Mouse (Mus musculus): ENCODE measurements at regions not wholly inside any gene's neighbourhood (a gene's known extent, or its start where the extent isn't known, plus 50 kb on each side); places are given as distances from the start of the nearest gene placed in this dataset.
A peak's percentile ranks its signal among the peaks of the same experiment; 100 is the strongest.

- ATAC-seq (ENCODE audit: low read depth) = no peak
- Histone ChIP-seq H3K9ac (ENCODE audit: low read length) (no peak overlapping the region), H3K9me3 (ENCODE audit: control insufficient read depth, low read length) (no peaks in the 10 kb centered on the region), H3K27me3 (ENCODE audit: control insufficient read depth, insufficient read depth, low read depth, low read length) (no peaks in the 10 kb centered on the region), H3K27ac (ENCODE audit: low read length) (no peak overlapping the region), H3K4me1 (replicated peaks; ENCODE audit: control insufficient read depth, insufficient read depth, low read length) (peaks cover 27% of the 10 kb centered on the region), H3K36me3 (ENCODE audit: control insufficient read depth, insufficient read depth, low read length) (no peaks in the 10 kb centered on the region), H3K4me3 (ENCODE audit: low read length) (no peak overlapping the region), H3K4me2 (ENCODE audit: low read depth, low read length) (no peak overlapping the region)
- WGBS = 93% methylated on average over 6 of the region's 6 CpGs
These were observed 89.8 kb downstream of the Zfp36l2 start for GRCm38 (mm10) chr17:84097871-84098430.

DNA sequence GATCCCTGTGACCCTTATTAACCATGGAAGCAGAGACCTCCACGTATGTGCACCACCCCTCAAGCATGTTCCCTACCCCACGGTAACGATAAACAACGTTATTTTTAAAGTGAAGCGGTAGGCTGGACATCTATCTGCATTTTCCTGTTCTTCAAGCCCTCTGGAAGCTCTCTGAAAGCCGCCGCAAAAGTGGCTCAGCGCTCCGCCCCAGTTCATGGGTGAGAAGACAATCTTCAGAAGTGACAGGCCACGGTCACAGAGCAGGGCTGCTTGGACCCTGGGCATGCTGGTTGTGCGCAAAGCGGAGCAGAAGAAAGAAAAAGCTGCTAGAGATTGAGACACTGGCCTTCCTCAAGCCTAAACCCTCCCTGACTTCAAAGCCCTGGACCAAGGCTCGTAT, 90.5 kb downstream of the Zfp36l2 start:
- Histone ChIP-seq H3K9ac (ENCODE audit: low read length) (peak overlapping the region; percentile 75; the same call in 1 of the 2 replicates), H3K9me3 (ENCODE audit: control insufficient read depth, low read length) (no peaks in the 10 kb centered on the region), H3K36me3 (ENCODE audit: control insufficient read depth, insufficient read depth, low read length) (no peaks in the 10 kb centered on the region), H3K4me1 (replicated peaks; ENCODE audit: control insufficient read depth, insufficient read depth, low read length) (peaks cover 27% of the 10 kb centered on the region), H3K4me2 (ENCODE audit: low read depth, low read length) (peak overlapping the region; percentile 74), H3K27me3 (ENCODE audit: control insufficient read depth, insufficient read depth, low read depth, low read length) (no peaks in the 10 kb centered on the region), H3K4me3 (ENCODE audit: low read length) (no peak overlapping the region), H3K27ac (ENCODE audit: low read length) (no peak overlapping the region)
- no peak for ATAC-seq (ENCODE audit: low read depth)
- WGBS = 61% methylated on average over 13 of the region's 13 CpGs

DNA sequence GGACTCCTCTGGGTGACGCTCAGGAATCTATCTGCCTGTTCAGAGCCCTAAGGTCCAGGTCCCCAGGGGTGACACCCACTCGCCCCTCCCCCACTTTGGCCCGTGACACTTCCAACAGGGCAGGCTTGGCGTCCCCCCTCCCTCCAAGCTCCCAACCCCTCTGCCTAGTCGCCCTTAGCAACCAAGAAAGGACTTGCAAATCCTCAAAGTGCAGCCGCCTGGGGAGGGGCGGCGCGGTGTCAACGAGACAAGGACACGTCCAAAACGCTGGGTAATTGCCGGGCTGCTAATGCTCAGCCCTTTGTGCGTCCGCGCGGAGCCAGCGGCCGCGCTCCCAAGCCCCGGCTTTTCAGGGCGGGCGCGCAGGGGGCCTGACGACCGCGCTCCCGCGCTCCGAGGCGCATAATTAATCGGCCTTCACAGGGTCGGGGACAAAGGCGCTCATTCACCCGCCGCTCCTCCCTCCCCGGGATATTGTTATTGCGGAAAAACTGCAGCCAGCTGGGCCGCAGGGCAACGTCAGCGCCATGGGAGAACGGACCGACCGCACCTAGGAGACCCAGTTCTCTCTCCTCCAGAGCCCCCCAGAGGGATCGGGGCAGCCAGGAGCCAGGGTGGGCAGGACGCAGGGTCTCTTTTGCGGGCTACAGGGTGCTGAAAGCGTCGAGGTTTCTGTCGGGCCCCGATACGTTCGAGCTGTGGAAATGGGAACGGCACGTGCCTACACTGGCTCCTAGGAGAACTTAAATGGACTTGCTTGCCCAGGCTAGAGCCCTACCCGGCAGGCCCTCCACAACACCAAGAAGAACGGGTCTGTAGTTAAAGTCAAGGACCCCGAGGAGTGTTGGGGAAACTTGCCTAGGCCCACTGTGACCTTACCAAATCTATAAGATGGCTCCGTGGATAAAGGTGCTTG, 91.1 kb downstream of the Zfp36l2 start:
- ATAC-seq (ENCODE audit: low read depth) = peak; percentile 82
- Histone ChIP-seq H3K4me1 (replicated peaks; ENCODE audit: control insufficient read depth, insufficient read depth, low read length) (peaks cover 27% of the 10 kb centered on the region), H3K27me3 (ENCODE audit: control insufficient read depth, insufficient read depth, low read depth, low read length) (no peaks in the 10 kb centered on the region), H3K27ac (ENCODE audit: low read length) (peak overlapping the region; percentile 44), H3K9me3 (ENCODE audit: control insufficient read depth, low read length) (no peaks in the 10 kb centered on the region), H3K4me2 (ENCODE audit: low read depth, low read length) (peak overlapping the region; percentile 74), H3K4me3 (ENCODE audit: low read length) (peak overlapping the region; percentile 46), H3K9ac (ENCODE audit: low read length) (peak overlapping the region; percentile 75), H3K36me3 (ENCODE audit: control insufficient read depth, insufficient read depth, low read length) (no peaks in the 10 kb centered on the region)
- 3% methylated on average over 59 of the region's 59 CpGs for WGBS

- Histone ChIP-seq H3K27me3 (ENCODE audit: control insufficient read depth, insufficient read depth, low read depth, low read length) (no peaks in the 10 kb centered on the region), H3K9ac (ENCODE audit: low read length) (no peak overlapping the region; the same call in 1 of the 2 replicates), H3K4me3 (ENCODE audit: low read length) (no peak overlapping the region), H3K36me3 (ENCODE audit: control insufficient read depth, insufficient read depth, low read length) (no peaks in the 10 kb centered on the region), H3K4me1 (replicated peaks; ENCODE audit: control insufficient read depth, insufficient read depth, low read length) (peaks cover 26% of the 10 kb centered on the region), H3K27ac (ENCODE audit: low read length) (no peak overlapping the region), H3K4me2 (ENCODE audit: low read depth, low read length) (no peak overlapping the region), H3K9me3 (ENCODE audit: control insufficient read depth, low read length) (no peaks in the 10 kb centered on the region)
- no peak for ATAC-seq (ENCODE audit: low read depth)
- 50% methylated on average over 4 of the region's 4 CpGs for WGBS
These were observed 91.9 kb downstream of the Zfp36l2 start for GRCm38 (mm10) chr17:84095829-84096228.

DNA sequence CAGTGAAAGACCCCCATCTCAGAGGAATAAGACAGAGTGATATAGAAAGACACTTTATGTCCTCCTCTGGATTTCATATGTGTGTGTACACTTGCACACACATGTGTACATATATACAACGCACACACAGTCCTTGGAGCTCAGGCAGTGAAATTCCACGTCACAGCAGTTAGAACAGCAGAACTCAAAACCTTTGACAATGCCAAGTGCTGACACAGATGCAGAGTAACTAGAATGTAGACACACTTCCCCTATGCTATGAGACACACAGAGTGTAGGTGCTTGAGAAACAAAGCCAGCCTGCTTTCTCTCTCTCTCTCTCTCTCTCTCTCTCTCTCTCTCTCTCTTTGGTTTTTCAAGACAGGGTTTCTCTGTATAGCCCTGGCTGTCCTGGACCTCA, 92.7 kb downstream of the Zfp36l2 start:
- H3K27ac ChIP-seq (ENCODE audit: low read length) = no peak overlapping the region
- H3K9me3 ChIP-seq (ENCODE audit: control insufficient read depth, low read length) = no peaks in the 10 kb centered on the region
- H3K9ac ChIP-seq (ENCODE audit: low read length) = no peak overlapping the region
- H3K36me3 ChIP-seq (ENCODE audit: control insufficient read depth, insufficient read depth, low read length) = no peaks in the 10 kb centered on the region
- 78% methylated on average over 2 of the region's 2 CpGs for WGBS
- no peaks in the 10 kb centered on the region for H3K27me3 ChIP-seq (ENCODE audit: control insufficient read depth, insufficient read depth, low read depth, low read length)
- peaks cover 19% of the 10 kb centered on the region for H3K4me1 ChIP-seq (replicated peaks; ENCODE audit: control insufficient read depth, insufficient read depth, low read length)
- H3K4me3 ChIP-seq (ENCODE audit: low read length) = no peak overlapping the region
- no peak overlapping the region for H3K4me2 ChIP-seq (ENCODE audit: low read depth, low read length)
- ATAC-seq (ENCODE audit: low read depth) = no peak

DNA sequence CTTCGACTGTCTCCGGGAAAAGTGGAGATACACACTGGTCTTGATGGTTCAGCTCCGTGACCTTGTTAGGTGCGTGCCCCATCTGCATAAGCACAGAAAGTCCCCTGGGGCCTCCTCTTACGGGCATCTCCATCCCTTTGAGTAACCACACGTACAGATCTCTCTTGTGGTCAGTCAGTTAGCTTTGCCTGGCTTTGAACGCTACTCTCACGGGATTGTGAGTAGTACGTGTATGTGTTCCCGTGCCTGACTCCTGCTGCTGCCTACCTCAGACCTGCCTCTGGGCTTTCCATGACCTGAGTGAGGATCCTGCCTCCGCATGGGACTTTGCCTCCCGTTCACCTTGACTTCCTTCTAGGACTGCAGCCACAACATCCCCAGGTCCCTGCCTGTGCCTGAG, 101.4 kb downstream of the Zfp36l2 start:
- Histone ChIP-seq H3K36me3 (ENCODE audit: control insufficient read depth, insufficient read depth, low read length) (no peaks in the 10 kb centered on the region), H3K4me1 (replicated peaks; ENCODE audit: control insufficient read depth, insufficient read depth, low read length) (peaks cover 29% of the 10 kb centered on the region), H3K4me3 (ENCODE audit: low read length) (no peak overlapping the region), H3K27ac (ENCODE audit: low read length) (peak overlapping the region; percentile 64), H3K9ac (ENCODE audit: low read length) (peak overlapping the region; percentile 46), H3K4me2 (ENCODE audit: low read depth, low read length) (no peak overlapping the region), H3K9me3 (ENCODE audit: control insufficient read depth, low read length) (no peaks in the 10 kb centered on the region), H3K27me3 (ENCODE audit: control insufficient read depth, insufficient read depth, low read depth, low read length) (no peaks in the 10 kb centered on the region)
- no peak for ATAC-seq (ENCODE audit: low read depth)
- WGBS = 79% methylated on average over 12 of the region's 12 CpGs

DNA sequence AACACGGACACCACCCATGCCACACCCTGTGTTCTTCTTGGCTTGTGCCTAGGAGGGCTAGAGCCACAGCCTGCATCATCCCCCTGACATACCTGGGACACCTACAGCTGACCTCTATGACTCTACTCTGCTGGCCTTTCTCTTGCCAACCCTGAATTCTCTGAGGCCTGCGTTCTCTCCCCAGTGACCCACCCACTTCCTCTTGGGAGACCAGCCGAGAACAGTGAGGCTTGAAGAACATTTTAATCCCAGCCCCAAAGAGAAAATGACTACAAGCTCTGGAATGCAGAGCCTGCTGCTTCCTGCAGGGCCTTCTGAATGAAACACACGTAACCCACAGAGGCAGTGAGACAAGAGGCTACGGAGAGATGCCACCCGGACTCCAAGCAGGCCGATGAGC, 102.0 kb downstream of the Zfp36l2 start:
- no peak overlapping the region for H3K4me3 ChIP-seq (ENCODE audit: low read length)
- peak overlapping the region; percentile 64 for H3K27ac ChIP-seq (ENCODE audit: low read length)
- H3K9ac ChIP-seq (ENCODE audit: low read length) = peak overlapping the region; percentile 46
- H3K27me3 ChIP-seq (ENCODE audit: control insufficient read depth, insufficient read depth, low read depth, low read length) = no peaks in the 10 kb centered on the region
- no peaks in the 10 kb centered on the region for H3K9me3 ChIP-seq (ENCODE audit: control insufficient read depth, low read length)
- peaks cover 29% of the 10 kb centered on the region for H3K4me1 ChIP-seq (replicated peaks; ENCODE audit: control insufficient read depth, insufficient read depth, low read length)
- no peaks in the 10 kb centered on the region for H3K36me3 ChIP-seq (ENCODE audit: control insufficient read depth, insufficient read depth, low read length)
- no peak overlapping the region for H3K4me2 ChIP-seq (ENCODE audit: low read depth, low read length)
- ATAC-seq (ENCODE audit: low read depth) = peak; percentile 77
- 24% methylated on average over 7 of the region's 7 CpGs for WGBS

GRCm38 (mm10) chr17:84085232-84085631, 102.5 kb downstream of the Zfp36l2 start:
- Histone ChIP-seq H3K4me2 (ENCODE audit: low read depth, low read length) (no peak overlapping the region), H3K9me3 (ENCODE audit: control insufficient read depth, low read length) (no peaks in the 10 kb centered on the region), H3K36me3 (ENCODE audit: control insufficient read depth, insufficient read depth, low read length) (no peaks in the 10 kb centered on the region), H3K27ac (ENCODE audit: low read length) (peak overlapping the region; percentile 64; the same call in 1 of the 2 replicates), H3K4me1 (replicated peaks; ENCODE audit: control insufficient read depth, insufficient read depth, low read length) (peaks cover 29% of the 10 kb centered on the region), H3K9ac (ENCODE audit: low read length) (no peak overlapping the region), H3K4me3 (ENCODE audit: low read length) (no peak overlapping the region), H3K27me3 (ENCODE audit: control insufficient read depth, insufficient read depth, low read depth, low read length) (no peaks in the 10 kb centered on the region)
- peak; percentile 15; the same call in 1 of the 2 replicates for ATAC-seq (ENCODE audit: low read depth)
- WGBS = 80% methylated on average over 10 of the region's 10 CpGs
